Mouse (Mus musculus): ENCODE measurements at regions not wholly inside any gene's neighbourhood (a gene's known extent, or its start where the extent isn't known, plus 50 kb on each side); places are given as distances from the start of the nearest gene placed in this dataset.

DNA sequence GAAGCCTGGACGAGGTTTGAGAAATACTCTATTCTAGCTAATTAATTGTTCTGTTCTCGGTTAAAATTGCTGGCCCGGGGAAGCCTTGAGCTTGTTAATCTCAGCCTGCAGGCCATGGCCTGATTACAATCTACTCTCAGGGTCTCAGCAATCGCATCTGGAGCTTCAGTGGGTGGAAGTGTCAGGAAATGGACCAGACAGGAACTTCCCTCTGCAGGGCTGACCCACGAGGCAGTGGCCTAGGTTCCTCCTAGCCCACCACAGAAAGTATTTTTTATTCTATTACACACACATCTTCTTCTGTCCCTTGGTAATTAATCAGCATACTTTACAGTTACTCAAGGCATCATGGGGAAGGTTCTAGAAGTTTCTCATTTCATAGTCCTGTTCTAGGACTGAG, 61.3 kb upstream of the Slc45a1 start:
- H3K36me3 ChIP-seq (ENCODE audit: control insufficient read depth, insufficient read depth), result no peaks in the 10 kb centered on the region
- no peak overlapping the region for H3K9ac ChIP-seq (replicated peaks; ENCODE audit: low read depth, low read length)
- no peak overlapping the region for H3K4me2 ChIP-seq (ENCODE audit: low read length)
- no peaks in the 10 kb centered on the region for H3K4me1 ChIP-seq (replicated peaks; ENCODE audit: control insufficient read depth, insufficient read depth, low read length)
- 46% methylated on average over 5 of the region's 5 CpGs for WGBS
- ATAC-seq, result no peak
- no peak overlapping the region for H3K4me3 ChIP-seq (replicated peaks; ENCODE audit: low read length)
- H3K27ac ChIP-seq (ENCODE audit: low read length), result no peak overlapping the region
- no peaks in the 10 kb centered on the region for H3K27me3 ChIP-seq (replicated peaks; ENCODE audit: control insufficient read depth, insufficient read depth, low read length)
- no peaks in the 10 kb centered on the region for H3K9me3 ChIP-seq (ENCODE audit: control insufficient read depth, low read length)

DNA sequence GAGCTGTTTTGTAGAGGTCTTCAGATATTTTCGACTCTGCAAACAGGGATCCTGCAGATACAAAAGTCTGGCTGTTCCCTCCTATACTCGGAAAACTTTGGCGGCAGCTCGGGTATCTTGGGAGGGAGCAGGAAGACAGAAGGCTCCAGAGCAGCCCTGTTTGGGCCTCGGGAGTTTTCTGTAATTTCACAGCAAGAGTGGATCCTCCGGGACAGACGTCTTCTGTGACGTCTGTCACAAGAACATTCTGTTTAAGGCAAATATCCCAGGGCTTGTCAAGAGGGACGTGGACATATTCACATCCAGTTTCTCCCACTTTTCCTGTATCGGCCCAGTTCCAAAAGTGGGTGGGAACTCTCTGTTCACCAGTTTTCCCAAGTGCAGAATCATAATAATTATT, 60.9 kb upstream of the Slc45a1 start:
- 71% methylated on average over 10 of the region's 10 CpGs for WGBS
- Histone ChIP-seq H3K27ac (ENCODE audit: low read length) (no peak overlapping the region), H3K36me3 (ENCODE audit: control insufficient read depth, insufficient read depth) (no peaks in the 10 kb centered on the region), H3K9ac (replicated peaks; ENCODE audit: low read depth, low read length) (no peak overlapping the region), H3K4me2 (ENCODE audit: low read length) (no peak overlapping the region), H3K9me3 (ENCODE audit: control insufficient read depth, low read length) (no peaks in the 10 kb centered on the region), H3K27me3 (replicated peaks; ENCODE audit: control insufficient read depth, insufficient read depth, low read length) (no peaks in the 10 kb centered on the region), H3K4me1 (replicated peaks; ENCODE audit: control insufficient read depth, insufficient read depth, low read length) (no peaks in the 10 kb centered on the region; the same call in 1 of the 2 replicates), H3K4me3 (replicated peaks; ENCODE audit: low read length) (no peak overlapping the region)
- ATAC-seq, result no peak

DNA sequence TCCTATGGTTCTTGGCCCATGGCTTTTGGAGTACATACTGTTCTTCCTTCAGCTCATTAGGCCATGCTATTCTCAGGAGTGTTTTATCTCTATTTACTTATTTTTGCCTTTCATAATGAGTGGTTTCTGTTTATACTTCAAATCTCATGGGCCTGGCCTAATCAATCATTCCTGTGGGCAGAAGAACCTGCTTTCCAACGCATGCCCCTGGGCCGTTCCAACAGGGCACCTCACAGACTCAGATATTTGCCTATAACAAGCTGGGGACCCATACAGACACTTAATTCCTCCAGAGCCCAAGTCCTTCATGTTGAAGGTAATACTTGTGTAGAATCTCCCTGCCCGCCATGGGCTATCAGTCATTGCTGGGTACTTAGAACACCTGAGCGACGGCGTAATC, 59.7 kb upstream of the Slc45a1 start:
- 88% methylated on average over 6 of the region's 6 CpGs for WGBS
- ATAC-seq, result no peak
- Histone ChIP-seq H3K4me1 (replicated peaks; ENCODE audit: control insufficient read depth, insufficient read depth, low read length) (no peaks in the 10 kb centered on the region; the same call in 1 of the 2 replicates), H3K9me3 (ENCODE audit: control insufficient read depth, low read length) (no peaks in the 10 kb centered on the region), H3K4me2 (ENCODE audit: low read length) (no peak overlapping the region), H3K36me3 (ENCODE audit: control insufficient read depth, insufficient read depth) (no peaks in the 10 kb centered on the region), H3K27me3 (replicated peaks; ENCODE audit: control insufficient read depth, insufficient read depth, low read length) (no peaks in the 10 kb centered on the region), H3K9ac (replicated peaks; ENCODE audit: low read depth, low read length) (no peak overlapping the region), H3K4me3 (replicated peaks; ENCODE audit: low read length) (no peak overlapping the region), H3K27ac (ENCODE audit: low read length) (no peak overlapping the region)

GRCm38 (mm10) chr4:150709391-150710130, 57.6 kb upstream of the Slc45a1 start:
- Histone ChIP-seq H3K27ac (ENCODE audit: low read length) (no peak overlapping the region), H3K4me3 (replicated peaks; ENCODE audit: low read length) (no peak overlapping the region), H3K4me1 (replicated peaks; ENCODE audit: control insufficient read depth, insufficient read depth, low read length) (no peaks in the 10 kb centered on the region; the same call in 1 of the 2 replicates), H3K27me3 (replicated peaks; ENCODE audit: control insufficient read depth, insufficient read depth, low read length) (no peaks in the 10 kb centered on the region), H3K36me3 (ENCODE audit: control insufficient read depth, insufficient read depth) (no peaks in the 10 kb centered on the region), H3K9ac (replicated peaks; ENCODE audit: low read depth, low read length) (no peak overlapping the region), H3K9me3 (ENCODE audit: control insufficient read depth, low read length) (no peaks in the 10 kb centered on the region), H3K4me2 (ENCODE audit: low read length) (no peak overlapping the region)
- no peak for ATAC-seq
- 33% methylated on average over 11 of the region's 11 CpGs for WGBS

DNA sequence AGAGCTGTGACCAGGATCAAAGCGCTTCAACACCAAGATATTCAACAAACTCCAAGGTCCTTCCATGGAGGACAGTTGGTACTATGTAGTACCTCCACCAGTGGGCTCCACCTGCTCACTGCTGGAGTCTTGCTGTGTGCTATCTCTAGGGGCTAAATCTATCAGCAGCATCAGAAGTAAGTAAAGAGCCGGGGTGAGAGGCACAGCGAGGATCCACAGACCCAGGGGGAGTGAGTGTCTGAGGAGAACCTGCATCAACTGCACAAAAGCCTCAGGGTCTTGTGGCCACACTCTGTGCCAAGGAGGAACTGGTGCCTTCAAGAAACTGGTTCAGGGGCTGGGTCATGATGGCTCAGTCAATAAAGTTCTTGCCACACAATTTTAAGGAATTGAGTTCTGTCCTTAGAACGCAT, 56.6 kb upstream of the Slc45a1 start:
- H3K4me2 ChIP-seq (ENCODE audit: low read length), result no peak overlapping the region
- no peaks in the 10 kb centered on the region for H3K9me3 ChIP-seq (ENCODE audit: control insufficient read depth, low read length)
- no peaks in the 10 kb centered on the region for H3K36me3 ChIP-seq (ENCODE audit: control insufficient read depth, insufficient read depth)
- ATAC-seq, result no peak
- H3K9ac ChIP-seq (replicated peaks; ENCODE audit: low read depth, low read length), result no peak overlapping the region
- 86% methylated on average over 4 of the region's 4 CpGs for WGBS
- H3K4me1 ChIP-seq (replicated peaks; ENCODE audit: control insufficient read depth, insufficient read depth, low read length), result no peaks in the 10 kb centered on the region; the same call in 1 of the 2 replicates
- no peak overlapping the region for H3K4me3 ChIP-seq (replicated peaks; ENCODE audit: low read length)
- H3K27ac ChIP-seq (ENCODE audit: low read length), result no peak overlapping the region
- H3K27me3 ChIP-seq (replicated peaks; ENCODE audit: control insufficient read depth, insufficient read depth, low read length), result no peaks in the 10 kb centered on the region

- Histone ChIP-seq H3K36me3 (ENCODE audit: control insufficient read depth, insufficient read depth) (no peaks in the 10 kb centered on the region), H3K9me3 (ENCODE audit: control insufficient read depth, low read length) (no peaks in the 10 kb centered on the region), H3K4me3 (replicated peaks; ENCODE audit: low read length) (no peak overlapping the region), H3K27me3 (replicated peaks; ENCODE audit: control insufficient read depth, insufficient read depth, low read length) (no peaks in the 10 kb centered on the region), H3K9ac (replicated peaks; ENCODE audit: low read depth, low read length) (no peak overlapping the region), H3K4me2 (ENCODE audit: low read length) (no peak overlapping the region), H3K4me1 (replicated peaks; ENCODE audit: control insufficient read depth, insufficient read depth, low read length) (no peaks in the 10 kb centered on the region; the same call in 1 of the 2 replicates), H3K27ac (ENCODE audit: low read length) (no peak overlapping the region)
- 52% methylated on average over 20 of the region's 20 CpGs for WGBS
- ATAC-seq, result no peak
Measured at GRCm38 (mm10) chr4:150707725-150708571, 56.0 kb upstream of the Slc45a1 start.

DNA sequence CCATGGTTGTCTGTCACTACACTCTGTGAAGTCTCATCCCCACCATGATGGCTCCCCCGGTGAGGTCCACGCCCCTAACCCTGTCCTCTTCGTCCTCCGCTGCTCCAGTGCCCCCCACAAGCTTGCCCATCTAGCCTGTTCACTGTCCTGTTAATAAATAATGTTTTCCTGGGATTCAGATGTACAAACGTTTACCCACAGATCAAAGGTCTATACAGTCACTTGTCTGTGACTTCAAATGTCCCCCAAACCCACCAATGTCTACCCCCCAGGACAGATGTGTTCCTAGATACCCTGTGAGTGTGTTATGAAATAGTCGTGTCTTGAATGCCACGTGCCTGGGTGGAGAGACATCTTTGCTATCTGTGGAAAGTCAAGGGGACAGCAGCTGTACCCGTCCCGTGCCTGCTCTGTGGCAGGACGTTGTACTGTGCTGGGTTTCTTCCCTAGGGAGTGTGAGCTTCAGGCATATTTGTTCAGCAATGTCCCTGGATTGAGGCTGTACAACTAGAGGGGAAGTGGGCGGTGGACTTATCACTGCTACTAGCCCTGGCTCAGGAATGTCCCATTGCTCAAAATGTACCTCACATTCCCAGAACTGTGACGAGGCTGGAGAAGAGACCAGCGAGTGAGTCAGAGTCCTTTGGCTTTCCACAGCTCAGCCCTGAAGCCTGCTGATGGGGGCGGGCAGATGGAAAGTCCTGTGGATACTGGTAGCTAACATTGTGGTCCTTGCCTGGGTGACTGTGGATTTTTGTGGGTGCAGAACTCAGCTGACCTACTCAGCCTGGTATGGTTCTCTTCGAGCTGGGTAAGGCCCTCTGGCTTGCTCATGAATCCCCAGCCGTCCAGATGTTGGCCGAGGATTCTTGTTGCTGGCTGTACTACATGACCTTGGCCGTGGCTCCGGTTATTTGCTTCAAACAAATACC, 55.1 kb upstream of the Slc45a1 start:
- Histone ChIP-seq H3K4me1 (replicated peaks; ENCODE audit: control insufficient read depth, insufficient read depth, low read length) (no peaks in the 10 kb centered on the region; the same call in 1 of the 2 replicates), H3K27ac (ENCODE audit: low read length) (no peak overlapping the region), H3K4me3 (replicated peaks; ENCODE audit: low read length) (no peak overlapping the region), H3K36me3 (ENCODE audit: control insufficient read depth, insufficient read depth) (no peaks in the 10 kb centered on the region), H3K27me3 (replicated peaks; ENCODE audit: control insufficient read depth, insufficient read depth, low read length) (no peaks in the 10 kb centered on the region), H3K4me2 (ENCODE audit: low read length) (no peak overlapping the region), H3K9ac (replicated peaks; ENCODE audit: low read depth, low read length) (no peak overlapping the region), H3K9me3 (ENCODE audit: control insufficient read depth, low read length) (no peaks in the 10 kb centered on the region)
- WGBS, result 73% methylated on average over 19 of the region's 19 CpGs
- no peak for ATAC-seq

DNA sequence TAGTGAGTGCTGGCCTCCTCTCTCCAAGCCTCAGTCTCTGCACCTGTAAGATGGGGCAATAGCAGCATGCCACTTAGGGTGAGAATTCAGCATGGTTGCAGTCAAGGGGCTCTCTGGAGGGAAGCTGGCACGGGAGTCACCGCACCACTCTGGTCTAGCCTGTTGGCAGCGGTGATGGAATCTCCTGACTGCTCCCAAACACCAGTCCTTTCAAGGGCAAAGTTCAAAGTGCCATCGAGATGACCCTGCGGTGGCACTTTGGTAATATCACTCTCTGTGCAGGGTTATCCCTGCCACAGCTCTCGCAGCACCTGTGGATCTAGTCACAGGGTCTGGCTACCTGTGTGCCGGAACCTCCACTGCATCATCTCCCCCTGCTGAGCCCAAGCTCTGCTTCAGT, 54.3 kb upstream of the Slc45a1 start:
- Histone ChIP-seq H3K36me3 (ENCODE audit: control insufficient read depth, insufficient read depth) (no peaks in the 10 kb centered on the region), H3K4me3 (replicated peaks; ENCODE audit: low read length) (no peak overlapping the region), H3K27me3 (replicated peaks; ENCODE audit: control insufficient read depth, insufficient read depth, low read length) (no peaks in the 10 kb centered on the region), H3K9ac (replicated peaks; ENCODE audit: low read depth, low read length) (no peak overlapping the region), H3K4me1 (replicated peaks; ENCODE audit: control insufficient read depth, insufficient read depth, low read length) (no peaks in the 10 kb centered on the region; the same call in 1 of the 2 replicates), H3K9me3 (ENCODE audit: control insufficient read depth, low read length) (no peaks in the 10 kb centered on the region), H3K4me2 (ENCODE audit: low read length) (no peak overlapping the region), H3K27ac (ENCODE audit: low read length) (no peak overlapping the region)
- 94% methylated on average over 7 of the region's 7 CpGs for WGBS
- no peak for ATAC-seq

DNA sequence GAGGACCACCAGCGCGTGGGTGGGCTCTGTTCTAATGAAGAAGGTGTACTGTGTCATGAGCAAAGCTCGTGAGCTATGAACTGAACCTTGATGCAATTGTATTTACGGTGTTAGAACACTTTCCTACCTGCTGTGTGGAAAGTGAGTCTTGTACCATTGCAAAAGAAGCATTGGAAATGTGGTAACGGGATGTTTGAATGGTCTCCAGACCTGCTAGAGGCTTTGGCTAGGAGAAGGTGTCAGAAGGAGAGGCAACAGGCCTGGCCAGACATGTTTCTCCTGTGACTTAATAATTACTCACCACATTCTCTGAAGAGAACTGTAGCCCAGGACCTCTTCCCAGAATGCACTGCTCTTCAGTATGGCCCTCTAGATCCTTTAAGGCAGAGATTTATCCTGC, 51.3 kb upstream of the Slc45a1 start:
- Histone ChIP-seq H3K27me3 (replicated peaks; ENCODE audit: control insufficient read depth, insufficient read depth, low read length) (no peaks in the 10 kb centered on the region), H3K36me3 (ENCODE audit: control insufficient read depth, insufficient read depth) (no peaks in the 10 kb centered on the region), H3K4me2 (ENCODE audit: low read length) (no peak overlapping the region), H3K27ac (ENCODE audit: low read length) (no peak overlapping the region), H3K9ac (replicated peaks; ENCODE audit: low read depth, low read length) (no peak overlapping the region), H3K4me3 (replicated peaks; ENCODE audit: low read length) (no peak overlapping the region), H3K4me1 (replicated peaks; ENCODE audit: control insufficient read depth, insufficient read depth, low read length) (no peaks in the 10 kb centered on the region; the same call in 1 of the 2 replicates), H3K9me3 (ENCODE audit: control insufficient read depth, low read length) (no peaks in the 10 kb centered on the region)
- WGBS, result 93% methylated on average over 5 of the region's 5 CpGs
- no peak for ATAC-seq
